Mouse (Mus musculus) liver, embryonic 12.5 days (tissue): ENCODE measurements at regions not wholly inside any gene's neighbourhood (a gene's known extent, or its start where the extent isn't known, plus 50 kb on each side); places are given as distances from the start of the nearest gene placed in this dataset.

ENCODE experiments used
- ATAC-seq: fragments of 200-750 bp; cut with Nextera tagmentation; 2 replicates; pipeline ENCODE4 v1.8.0; 2017; ENCODE audit warnings: moderate number of reproducible peaks, mild to moderate bottlenecking, moderate library complexity
- H3K27ac ChIP-seq: fragments of 300-500 bp; sonication (generic); 2 replicates; pipeline ENCODE4 v1.5.1; 2016; ENCODE audit warnings: mild to moderate bottlenecking
- H3K27me3 ChIP-seq: fragments of 300-500 bp; sonication (generic); replicated peaks from 2 replicates; pipeline ENCODE4 v1.6.1; 2016; ENCODE audit warnings: mild to moderate bottlenecking, moderate library complexity
- H3K36me3 ChIP-seq: fragments of 300-500 bp; sonication (generic); 2 replicates; pipeline ENCODE4 v1.6.1; 2016; ENCODE audit warnings: mild to moderate bottlenecking, moderate library complexity
- H3K4me1 ChIP-seq: fragments of 300-500 bp; sonication (generic); 2 replicates; pipeline ENCODE4 v1.6.1; 2016
- H3K4me2 ChIP-seq: fragments of 300-500 bp; sonication (generic); 2 replicates; pipeline ENCODE4 v1.6.1; 2016; ENCODE audit warnings: mild to moderate bottlenecking, moderate library complexity
- H3K4me3 ChIP-seq: fragments of 300-500 bp; sonication (generic); 2 replicates; pipeline ENCODE4 v1.5.1; 2016; ENCODE audit warnings: mild to moderate bottlenecking, moderate library complexity
- H3K9ac ChIP-seq: fragments of 300-500 bp; sonication (generic); 2 replicates; pipeline ENCODE4 v1.6.1; 2016; ENCODE audit warnings: mild to moderate bottlenecking, moderate library complexity
- H3K9me3 ChIP-seq: fragments of 300-500 bp; sonication (generic); replicated peaks from 2 replicates; pipeline ENCODE4 v1.6.1; 2016; ENCODE audit warnings: mild to moderate bottlenecking, moderate library complexity
- WGBS: fragments of 180-500 bp; shearing (Covaris S2); methylation state at CpG from one replicate; pipeline ENCODE4 v1.1.7; 2016; ENCODE audit not compliant: insufficient replicate concordance; 5-methylcytosine and 5-hydroxymethylcytosine counted together

- Histone ChIP-seq H3K4me2 (no peak overlapping the region), H3K4me3 (no peak overlapping the region), H3K27ac (no peak overlapping the region), H3K9me3 (no peaks in the 10 kb centered on the region), H3K4me1 (no peaks in the 10 kb centered on the region), H3K9ac (no peak overlapping the region), H3K36me3 (no peaks in the 10 kb centered on the region), H3K27me3 (no peaks in the 10 kb centered on the region)
- WGBS = 68% methylated on average over 4 of the region's 4 CpGs
- ATAC-seq = no peak
Measured at GRCm38 (mm10) chr13:51352874-51353273, 55.6 kb upstream of the S1pr3 start.

GRCm38 (mm10) chr13:51355507-51355906 lies 52.9 kb upstream of the S1pr3 start:
- Histone ChIP-seq H3K4me3 (no peak overlapping the region), H3K4me1 (no peaks in the 10 kb centered on the region), H3K27ac (no peak overlapping the region), H3K9me3 (no peaks in the 10 kb centered on the region), H3K36me3 (no peaks in the 10 kb centered on the region), H3K27me3 (no peaks in the 10 kb centered on the region), H3K9ac (no peak overlapping the region), H3K4me2 (no peak overlapping the region)
- ATAC-seq = no peak
- 63% methylated on average over 2 of the region's 2 CpGs for WGBS
